Mouse (Mus musculus): ENCODE data around the gene Olfr374.
"Not testable (repeated sequence)": the region's sequence is repeated elsewhere in the genome, so short reads cannot be mapped to it uniquely, and the experiment has no call there.

- TF ChIP-seq CTCF (IDR thresholded peaks at IDR 0.05; ENCODE audit: control insufficient read depth, insufficient read depth, insufficient replicate concordance, low read depth, low read length); POLR2A (IDR thresholded peaks at IDR 0.05; ENCODE audit: control insufficient read depth, low read depth, low read length): not testable (repeated sequence)
These were observed 19.2 kb upstream of the Olfr374 start for GRCm38 (mm10) chr8:72087611-72088010.

All from testis, adult 2 months (tissue).